Mouse (Mus musculus) ES-E14 (cell line): ENCODE results near the gene Rilp.

Experiments used
- CHD2 ChIP-seq: IDR thresholded peaks from 2 replicates; pipeline ENCODE4 v1.6.1; 2014; ENCODE audit warnings: mild to moderate bottlenecking, low read depth, low read length, inconsistent platforms
- HCFC1 ChIP-seq: IDR thresholded peaks from 2 replicates; pipeline ENCODE4 v1.6.1; 2012; ENCODE audit warnings: low read length, inconsistent platforms, borderline replicate concordance; ENCODE audit not compliant: insufficient read depth
- MAFK ChIP-seq: IDR thresholded peaks from 2 replicates; pipeline ENCODE4 v1.6.1; 2014; ENCODE audit warnings: mild to moderate bottlenecking, low read depth, low read length, inconsistent platforms; ENCODE audit not compliant: insufficient read depth
- ZC3H11A ChIP-seq: IDR thresholded peaks from 2 replicates; pipeline ENCODE4 v1.6.1; 2012; ENCODE audit warnings: low read depth, mild to moderate bottlenecking, inconsistent platforms, low read length, borderline replicate concordance
- ZNF384 ChIP-seq: IDR thresholded peaks from 2 replicates; pipeline ENCODE4 v1.6.1; 2012; ENCODE audit warnings: low read depth, low read length, inconsistent platforms

- no peak for TF ChIP-seq HCFC1
- no peak for TF ChIP-seq ZC3H11A
- TF ChIP-seq CHD2 = no peak
- no peak for TF ChIP-seq ZNF384
- no peak for TF ChIP-seq MAFK
Measured at GRCm38 (mm10) chr11:75512301-75513018, 2.6 kb downstream of the Rilp start.
